Mouse (Mus musculus) cortical plate, adult 2 months (tissue): ENCODE data around the gene Rnase4.

Source experiments
- CTCF ChIP-seq: fragments of 200-500 bp; IDR thresholded peaks from 2 replicates; pipeline ENCODE4 v1.5.1; 2011; ENCODE audit warnings: mild to moderate bottlenecking, control low read depth, low read length; ENCODE audit not compliant: insufficient read depth; ENCODE audit errors: extremely low read depth
- POLR2A ChIP-seq: fragments of 200-500 bp; IDR thresholded peaks from 2 replicates; pipeline ENCODE4 v1.6.1; 2011; ENCODE audit warnings: mild to moderate bottlenecking, low read length, control low read depth; ENCODE audit not compliant: insufficient read depth; ENCODE audit errors: extremely low read depth

DNA sequence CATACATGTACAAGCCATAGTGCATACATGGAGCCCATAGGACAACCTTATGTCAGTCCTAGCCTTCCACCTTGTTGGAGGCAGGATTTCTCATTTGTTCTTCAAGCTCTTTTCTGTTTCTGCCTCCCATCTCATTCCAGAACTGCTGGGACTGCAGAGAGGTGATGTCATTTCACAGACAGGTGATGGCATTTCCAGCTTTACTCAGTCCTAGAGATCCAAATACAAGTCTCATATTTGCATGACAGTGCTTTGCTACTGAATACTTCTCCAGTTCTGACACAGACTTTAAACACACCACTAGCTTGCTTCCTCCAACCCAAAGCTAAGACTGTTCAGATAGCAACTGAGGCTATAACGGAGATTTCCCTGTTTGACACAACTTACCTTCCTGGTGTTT lies 11.7 kb upstream of the Rnase4 start:
- TF ChIP-seq CTCF: no peak
- TF ChIP-seq POLR2A: no peak
